Mouse (Mus musculus): Measurements from ENCODE around the gene Iqck. TPM values are rescaled to one million over a fixed set of nuclear protein-coding genes. Genes with fewer than 3 reads are reported as not detected.
A peak's percentile ranks its signal among the peaks of the same experiment; 100 is the strongest.

Iqck gene
- total RNA-seq, 2 experiments from 2014 or later = 0.20 to 0.45 TPM

DNA sequence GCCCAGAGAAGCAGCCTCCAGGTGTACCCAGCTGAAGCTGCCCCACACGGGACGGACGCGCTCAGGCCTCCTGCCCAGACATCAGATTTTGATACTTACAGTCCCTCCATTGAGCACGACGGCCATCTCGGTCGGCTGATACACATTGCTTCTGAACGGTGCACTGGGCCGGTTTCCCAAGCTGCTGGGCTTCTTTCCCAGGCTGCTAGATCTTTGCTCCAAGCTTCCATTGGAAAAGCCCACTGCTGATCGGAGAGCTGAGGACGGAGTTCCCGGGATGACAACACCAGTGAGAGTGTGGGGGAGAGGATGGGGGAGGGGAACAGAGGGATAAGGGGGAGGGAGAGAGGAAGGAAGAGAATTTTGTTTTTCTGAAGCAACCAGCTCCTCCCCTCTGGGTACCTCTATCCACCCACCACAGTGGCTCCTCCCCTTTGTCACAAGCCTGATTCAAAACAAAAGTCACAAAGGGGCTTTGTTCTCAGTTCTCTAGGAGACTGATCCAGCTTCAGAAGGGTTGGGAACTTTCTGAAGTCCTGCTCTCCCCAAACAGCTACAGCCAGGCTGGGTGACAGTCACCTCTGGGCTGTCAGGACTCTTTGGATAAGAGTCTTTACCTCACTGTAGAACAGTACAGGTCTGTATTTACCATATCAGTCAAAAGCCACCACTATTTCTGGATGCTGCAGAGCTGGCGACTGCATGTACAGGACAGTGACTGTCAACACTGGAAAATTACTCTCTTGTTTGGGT, 121.0 kb downstream of the Iqck start:
- intact Hi-C loops (cut with DNase I; ENCODE audit: low total_unique reads) = no loop called here
- peak; percentile 73 for DNase-seq

DNA sequence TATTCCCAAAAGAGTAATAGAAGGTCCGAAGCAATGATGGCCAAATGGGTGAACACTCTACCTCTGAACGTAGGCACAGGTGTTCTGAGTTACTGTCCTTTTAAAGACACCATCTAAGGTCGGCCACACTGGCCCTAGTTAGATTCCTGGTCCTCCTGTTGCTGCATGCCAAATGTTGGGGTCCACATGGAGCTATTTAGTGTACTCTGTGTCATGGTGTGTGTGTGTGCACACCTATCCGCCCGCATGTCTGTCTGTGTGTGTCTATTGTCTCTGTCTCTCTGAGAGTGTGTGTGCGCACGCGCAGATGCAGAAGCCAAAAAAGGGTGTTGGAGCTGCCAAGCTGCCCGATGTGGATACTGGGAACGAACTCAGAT, 121.6 kb downstream of the Iqck start:
- intact Hi-C loops (cut with DNase I; ENCODE audit: low total_unique reads) = no loop called here
- no peak for DNase-seq

DNA sequence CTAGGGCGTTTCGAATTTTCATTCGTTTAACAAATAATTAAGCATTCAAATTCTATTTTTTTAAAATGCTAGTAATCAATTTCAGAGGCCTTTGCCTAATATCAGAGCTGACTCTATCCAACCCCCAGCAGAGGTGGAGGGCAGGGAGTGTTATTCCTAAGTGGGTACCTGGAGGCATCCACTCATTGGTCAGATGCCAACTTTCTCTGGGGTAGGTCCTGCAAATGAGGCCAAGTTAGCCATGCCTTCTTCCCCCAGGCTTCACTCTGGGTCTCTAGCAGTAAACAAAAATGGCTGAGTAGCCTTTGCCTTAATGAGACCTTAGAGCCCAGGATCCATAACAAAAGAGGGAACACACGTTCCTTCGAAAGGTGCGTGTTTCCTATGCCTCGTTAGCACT, 123.6 kb downstream of the Iqck start:
- DNase-seq = no peak
- intact Hi-C loops (cut with DNase I; ENCODE audit: low total_unique reads) = no loop called here

DNA sequence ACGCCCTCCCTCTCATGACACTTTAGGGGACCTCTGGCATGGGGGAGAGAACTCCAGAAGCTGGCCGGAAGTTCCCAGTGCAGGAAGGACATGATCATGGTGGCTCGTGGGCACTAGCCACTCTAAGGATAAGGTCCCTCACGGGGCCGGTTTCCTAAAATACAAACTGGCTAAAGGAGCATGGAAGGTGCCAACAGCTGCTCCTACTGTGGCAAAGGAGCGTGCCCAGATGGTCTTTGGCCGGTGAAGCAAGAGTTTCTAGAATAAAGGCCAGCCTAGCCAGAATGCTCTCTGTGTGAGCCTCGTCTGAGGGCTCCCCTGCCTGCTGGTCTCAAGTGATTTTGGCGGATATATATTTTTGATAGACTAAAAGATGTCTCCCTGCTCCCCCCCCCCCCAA, 124.2 kb downstream of the Iqck start:
- intact Hi-C loops (cut with DNase I; ENCODE audit: low total_unique reads) = no loop called here
- DNase-seq = peak; percentile 46

DNA sequence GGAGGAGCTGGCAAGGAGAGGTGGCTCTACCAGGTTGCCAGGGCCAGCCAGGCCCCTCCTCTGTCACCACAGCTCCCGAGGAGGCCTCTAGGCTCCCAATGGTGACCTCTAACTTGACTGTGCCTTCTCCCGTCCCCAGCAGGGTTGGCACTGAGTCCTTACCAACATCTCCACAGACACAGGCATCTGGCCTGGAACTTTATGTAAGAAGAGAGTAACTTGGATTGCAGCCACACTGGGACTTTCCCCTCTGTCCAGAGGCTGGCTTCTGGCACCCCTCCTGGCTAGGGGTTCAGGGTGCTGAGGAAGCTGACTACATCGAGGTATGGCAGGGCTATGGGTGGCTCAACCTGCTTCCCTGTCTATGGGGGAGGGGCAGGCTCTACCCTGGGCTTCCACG, 125.8 kb downstream of the Iqck start:
- intact Hi-C loops (cut with DNase I; ENCODE audit: low total_unique reads) = no loop called here

DNA sequence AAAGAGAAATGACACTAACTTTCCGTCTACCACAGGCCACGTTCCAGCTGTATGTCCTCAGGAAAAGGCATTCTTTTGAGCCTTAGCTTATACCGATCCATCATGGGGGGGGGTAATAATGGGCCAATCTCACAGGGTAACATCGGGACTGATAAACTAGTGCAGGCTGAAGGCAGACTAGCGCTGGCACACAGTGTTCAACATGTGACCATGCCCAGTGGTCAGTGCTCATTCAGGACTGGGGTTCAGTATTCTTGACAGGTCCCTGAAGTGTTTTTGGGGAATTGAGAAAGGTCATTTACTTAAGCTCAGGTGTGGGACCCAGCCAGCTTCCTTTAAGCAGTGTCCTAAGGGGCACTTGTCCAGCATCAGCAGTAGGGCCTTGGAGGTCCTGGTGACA, 126.3 kb downstream of the Iqck start:
- intact Hi-C loops (cut with DNase I; ENCODE audit: low total_unique reads) = no loop called here

More for the DNA sequence above, 125.8 kb downstream of the Iqck start:
- DNase-seq = peak; percentile 46

DNA sequence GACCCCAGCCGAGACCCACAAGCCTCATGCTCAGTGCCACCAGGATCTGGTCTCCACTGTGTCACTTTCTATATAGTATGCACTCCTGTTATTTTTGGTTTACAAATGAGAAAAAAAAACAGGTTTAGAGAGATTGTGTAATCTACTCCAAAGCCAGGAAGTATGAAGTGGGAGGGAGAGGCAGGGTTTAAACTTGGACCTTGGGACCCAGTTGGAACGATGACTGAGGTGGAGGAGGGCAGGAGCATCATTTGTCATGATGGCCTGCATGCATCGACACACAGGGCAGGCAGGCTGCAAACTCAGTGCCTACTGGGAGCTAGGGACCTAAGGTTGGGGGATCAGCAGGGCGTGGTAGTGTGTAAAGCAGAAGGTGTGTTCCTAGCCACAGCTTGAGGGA, 127.0 kb downstream of the Iqck start:
- intact Hi-C loops (cut with DNase I; ENCODE audit: low total_unique reads) = no loop called here
- DNase-seq = no peak

More for the DNA sequence above, 126.3 kb downstream of the Iqck start:
- DNase-seq = no peak

DNA sequence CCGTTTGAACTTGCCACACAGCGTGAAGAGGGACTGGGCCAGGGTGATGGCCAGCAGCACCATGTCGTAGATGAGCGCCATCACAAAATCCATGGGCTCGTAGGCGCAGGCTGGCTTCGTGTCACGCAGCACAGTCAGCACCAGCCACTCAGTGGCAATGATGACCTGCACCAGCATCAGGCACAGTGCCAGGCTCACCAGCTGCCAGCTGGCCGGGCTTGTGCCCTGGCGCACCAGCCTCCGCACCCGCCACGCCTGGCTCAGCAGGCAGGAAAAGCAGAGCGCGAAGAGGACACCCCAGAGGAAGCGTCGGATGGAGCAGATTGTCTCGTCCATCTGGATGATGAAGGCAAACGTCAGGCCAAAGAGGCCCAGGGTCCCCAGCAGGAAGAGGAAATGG, 128.4 kb downstream of the Iqck start:
- intact Hi-C loops (cut with DNase I; ENCODE audit: low total_unique reads) = no loop called here
- DNase-seq = peak; percentile 83

DNA sequence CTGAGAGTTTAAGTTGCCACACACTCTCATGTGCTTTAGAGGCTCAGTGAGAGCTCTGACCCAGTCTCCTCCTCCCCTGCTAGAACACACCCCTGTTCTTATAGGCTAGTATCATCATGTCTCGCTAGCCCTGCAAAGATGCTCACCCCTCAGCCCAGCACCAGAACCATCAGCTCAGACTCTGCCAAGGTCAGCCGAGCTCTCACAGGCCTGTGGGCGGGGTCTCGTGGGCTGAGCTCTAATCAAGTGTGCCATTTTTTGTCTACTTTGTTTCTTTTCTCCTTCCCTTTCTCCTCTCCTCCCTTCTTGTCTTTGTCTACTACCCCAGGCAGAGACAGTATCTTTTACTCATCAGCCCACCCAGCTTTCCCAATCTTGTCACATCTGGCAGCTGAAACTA, 130.2 kb downstream of the Iqck start:
- intact Hi-C loops (cut with DNase I; ENCODE audit: low total_unique reads) = no loop called here
- DNase-seq = no peak

DNA sequence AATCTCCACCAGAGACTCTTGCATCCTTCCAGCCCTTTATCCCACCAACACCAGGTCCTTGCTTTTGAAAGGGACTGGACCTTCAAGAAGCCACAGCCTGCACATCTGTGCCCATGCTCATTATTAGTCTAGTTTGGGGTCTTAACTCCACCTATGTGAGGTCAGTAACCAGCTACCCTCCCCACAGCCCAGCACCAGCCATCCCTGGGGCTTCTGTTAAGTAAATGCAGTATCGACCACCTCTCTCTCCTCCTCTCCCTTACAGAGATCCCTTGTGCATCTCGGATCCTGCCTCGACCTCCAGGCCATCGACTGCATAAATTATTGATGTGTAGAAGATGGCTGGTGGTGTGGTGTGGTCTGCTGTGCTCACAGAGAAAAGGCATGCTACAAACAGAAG, 130.8 kb downstream of the Iqck start:
- intact Hi-C loops (cut with DNase I; ENCODE audit: low total_unique reads) = no loop called here
- no peak for DNase-seq

DNA sequence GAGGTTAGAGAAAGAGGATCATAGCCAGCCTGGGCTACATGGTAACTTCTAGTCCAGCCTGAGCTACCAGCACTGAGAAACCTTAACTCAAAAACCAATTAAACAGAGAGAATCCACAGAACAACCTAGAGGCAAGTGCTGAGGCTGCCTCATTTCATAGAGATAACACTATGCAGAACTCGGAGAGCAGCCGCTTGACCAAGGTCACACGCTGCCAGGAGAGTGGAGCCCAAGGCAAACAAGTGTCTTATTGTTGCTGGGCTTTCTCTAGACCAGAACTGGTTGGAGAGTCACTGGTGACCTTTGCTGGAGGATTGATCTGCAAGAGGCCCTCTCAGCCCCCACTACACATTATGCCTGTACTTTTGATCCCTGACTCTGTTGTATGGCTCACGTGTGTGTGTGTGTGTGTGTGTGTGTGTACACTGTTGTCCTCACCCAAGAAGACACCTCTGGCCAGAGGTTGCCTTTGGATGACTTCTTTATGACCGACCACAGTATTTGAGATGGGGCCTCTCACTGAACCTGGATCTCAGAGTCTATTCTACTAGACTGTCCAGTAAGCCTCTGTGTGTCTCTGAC, 133.8 kb downstream of the Iqck start:
- intact Hi-C loops (cut with DNase I; ENCODE audit: low total_unique reads) = no loop called here
- no peak for DNase-seq

DNA sequence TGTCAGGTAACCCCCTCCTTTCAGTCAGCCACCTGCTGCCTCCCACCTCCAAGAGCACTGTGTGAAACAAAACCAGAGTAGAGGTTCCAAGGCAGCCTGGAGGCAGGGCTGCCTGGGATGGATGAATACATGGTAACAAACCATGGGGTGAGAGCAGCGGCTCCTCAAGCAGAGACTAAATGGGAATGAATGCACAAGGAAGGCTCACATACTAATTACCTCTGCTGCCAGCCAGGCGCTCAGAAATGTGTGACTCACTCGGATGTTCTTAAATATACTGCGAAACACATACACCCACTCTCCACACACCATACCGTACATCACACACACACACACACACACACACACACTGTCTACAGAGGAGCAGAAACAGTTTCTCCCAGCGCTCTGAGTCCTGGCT, 134.7 kb downstream of the Iqck start:
- intact Hi-C loops (cut with DNase I; ENCODE audit: low total_unique reads) = loop anchor here (5.0 to 10.0 kb wide), 2 partner anchors 73 to 135 kb away; partner anchors contain the start of genes Iqck and Knop1

DNA sequence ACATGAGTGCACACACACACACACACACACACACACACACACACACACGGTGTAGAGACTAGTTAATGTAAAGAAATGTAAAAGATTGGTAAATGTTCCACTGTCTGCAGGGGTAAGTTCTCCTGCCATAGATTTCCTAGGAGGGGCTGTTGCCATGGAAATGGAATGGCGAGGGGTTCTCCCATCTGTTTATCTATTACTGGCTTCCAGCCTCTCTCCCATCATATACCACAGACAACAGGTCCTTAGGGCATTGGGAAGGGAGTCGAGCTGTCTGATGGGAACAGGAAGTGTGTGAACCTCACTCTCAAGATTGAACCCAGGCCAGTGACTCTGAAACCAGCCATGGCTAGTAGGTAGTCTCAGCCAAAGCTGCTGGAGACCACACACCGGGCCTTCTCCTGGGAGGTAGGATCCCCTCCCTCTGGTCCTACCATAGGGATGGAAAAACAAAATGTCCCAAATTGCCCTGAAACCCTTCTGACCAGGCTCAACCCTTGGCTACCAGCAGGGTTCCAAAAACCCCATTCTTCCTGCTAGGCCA, 135.9 kb downstream of the Iqck start:
- intact Hi-C loops (cut with DNase I; ENCODE audit: low total_unique reads) = loop anchor here (5.0 to 10.0 kb wide), 2 partner anchors 74 to 137 kb away; partner anchors contain the start of genes Iqck and Knop1
- no peak for DNase-seq

More for the DNA sequence above, 134.7 kb downstream of the Iqck start:
- no peak for DNase-seq

DNA sequence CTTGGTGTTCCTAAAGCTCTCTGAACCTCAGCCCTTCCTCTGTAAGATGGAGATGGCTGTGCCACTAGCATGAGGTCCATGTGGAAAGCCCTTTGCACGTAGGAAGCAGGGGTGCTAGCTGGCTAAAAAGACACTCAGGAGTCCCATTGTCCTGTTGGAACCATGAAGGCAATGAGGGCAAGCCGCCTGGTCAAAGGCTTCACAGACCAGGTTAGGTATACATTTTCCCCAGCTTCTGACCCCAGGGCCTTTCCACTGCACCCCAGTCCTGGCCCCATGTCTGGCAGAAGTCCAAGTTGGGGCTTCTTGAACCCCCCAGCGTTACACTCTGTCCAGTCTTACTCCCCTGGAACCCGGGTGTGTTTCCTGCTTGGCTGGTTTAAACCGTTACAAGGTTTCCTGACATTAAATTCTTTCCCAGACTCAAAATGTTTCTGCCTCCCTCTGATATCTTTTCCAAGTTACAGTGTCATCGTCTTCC, 136.6 kb downstream of the Iqck start:
- intact Hi-C loops (cut with DNase I; ENCODE audit: low total_unique reads) = loop anchor here (5.0 to 10.0 kb wide), 2 partner anchors 75 to 137 kb away; partner anchors contain the start of genes Iqck and Knop1
- DNase-seq = no peak

DNA sequence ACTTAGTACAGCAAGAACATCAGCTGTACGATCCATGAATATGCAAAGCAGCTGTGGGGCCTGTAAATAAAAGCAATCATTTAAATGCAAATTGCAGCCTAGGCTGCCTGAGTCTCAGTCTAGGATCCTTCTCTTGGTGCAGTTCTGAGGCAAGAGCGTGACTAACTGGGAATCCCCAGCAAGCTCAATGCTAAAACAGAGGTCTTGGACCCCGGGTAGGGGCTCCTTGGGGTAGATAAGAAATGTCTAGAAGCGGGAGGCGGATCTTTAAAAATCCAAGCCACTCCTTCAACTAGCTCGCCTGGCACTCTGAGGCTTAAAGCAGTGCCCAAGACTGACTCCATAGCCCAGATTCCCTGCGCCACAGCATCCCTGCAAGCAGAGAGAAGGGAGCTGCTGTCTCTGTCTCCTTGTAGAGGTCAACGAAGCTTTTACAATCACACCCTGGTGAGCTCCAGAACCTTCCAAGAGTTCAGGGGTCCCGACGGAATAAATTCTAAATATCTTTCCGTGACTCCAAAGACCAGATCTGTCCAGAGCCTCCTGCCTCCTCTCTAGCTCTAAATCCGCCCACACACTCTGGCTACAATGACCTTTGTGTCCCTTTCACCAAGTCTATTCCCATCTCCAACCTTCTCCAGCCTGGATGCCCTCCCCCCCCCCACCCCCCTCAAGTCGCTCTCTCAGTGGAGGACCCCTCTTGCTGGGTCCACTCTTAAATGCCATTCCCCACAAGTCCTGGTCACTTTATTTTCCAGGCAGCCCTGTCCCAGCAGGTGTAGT, 137.3 kb downstream of the Iqck start:
- no peak for DNase-seq
- intact Hi-C loops (cut with DNase I; ENCODE audit: low total_unique reads) = loop anchor here (5.0 to 10.0 kb wide), 2 partner anchors 76 to 138 kb away; partner anchors contain the start of genes Iqck and Knop1

DNA sequence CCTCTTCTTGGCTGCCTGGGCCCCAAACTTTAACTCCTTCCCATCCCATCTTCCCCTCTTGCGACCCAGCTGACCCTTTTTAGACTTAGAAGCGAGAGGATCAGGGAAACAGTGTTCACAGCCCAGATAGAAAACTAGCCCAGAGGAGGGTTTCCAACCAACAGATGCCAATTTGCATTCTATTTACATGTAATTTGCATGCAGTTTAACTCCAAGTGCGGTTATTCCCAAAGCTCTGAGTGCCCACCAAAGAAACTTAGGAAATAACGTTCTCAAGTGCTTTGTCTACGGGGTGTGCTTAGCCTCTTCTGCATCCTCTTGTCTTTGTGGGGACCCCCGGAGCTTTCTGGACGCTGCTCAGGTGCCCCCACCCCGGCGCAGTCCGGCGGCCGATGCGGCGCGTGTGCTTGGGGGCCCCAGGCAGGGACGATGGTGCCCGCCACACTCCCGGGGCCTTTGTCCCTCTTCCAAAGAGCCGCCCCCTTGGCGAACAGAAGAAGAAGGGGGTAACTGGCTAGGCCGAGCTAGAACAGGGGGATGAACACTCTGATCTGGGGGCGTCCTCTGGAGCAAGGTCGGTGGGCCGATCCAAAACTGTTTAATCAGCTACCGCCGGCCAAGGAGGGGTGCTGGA, 138.2 kb downstream of the Iqck start:
- no peak for DNase-seq
- intact Hi-C loops (cut with DNase I; ENCODE audit: low total_unique reads) = loop anchor here (5.0 to 10.0 kb wide), 2 partner anchors 76 to 139 kb away; partner anchors contain the start of genes Iqck and Knop1

DNA sequence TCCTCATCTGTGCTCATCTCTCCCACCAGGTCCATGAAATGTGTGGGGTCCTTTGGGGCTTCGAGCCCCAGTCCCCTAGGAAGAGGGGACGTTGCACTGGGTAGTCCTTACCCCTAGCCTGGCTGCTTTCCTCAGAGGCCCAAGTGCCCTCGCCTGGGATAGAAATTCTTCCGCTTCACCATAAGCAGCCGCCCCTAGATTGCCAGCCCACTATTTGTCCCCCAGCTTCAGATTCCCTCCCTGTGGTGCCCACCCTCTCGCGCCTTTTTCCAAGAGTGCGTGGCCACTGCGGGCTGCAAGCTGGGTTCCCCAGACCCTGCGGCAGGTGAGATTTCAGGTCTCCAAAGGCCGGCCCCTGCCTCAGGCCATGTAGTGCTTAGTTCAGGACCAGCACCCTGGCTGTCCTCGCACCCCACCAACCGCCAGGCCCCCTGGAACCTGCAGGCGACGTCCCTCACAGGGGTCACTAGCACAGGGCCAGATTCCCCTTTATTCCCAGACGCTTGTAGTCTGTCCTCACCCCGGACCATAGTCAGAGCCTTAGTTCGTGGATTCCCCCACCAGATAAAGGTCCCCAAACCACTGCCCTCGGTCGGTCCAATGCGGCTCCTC, 138.8 kb downstream of the Iqck start:
- intact Hi-C loops (cut with DNase I; ENCODE audit: low total_unique reads) = loop anchor here (5.0 to 10.0 kb wide), 2 partner anchors 77 to 140 kb away; partner anchors contain the start of genes Iqck and Knop1
- peak; percentile 21 for DNase-seq

DNA sequence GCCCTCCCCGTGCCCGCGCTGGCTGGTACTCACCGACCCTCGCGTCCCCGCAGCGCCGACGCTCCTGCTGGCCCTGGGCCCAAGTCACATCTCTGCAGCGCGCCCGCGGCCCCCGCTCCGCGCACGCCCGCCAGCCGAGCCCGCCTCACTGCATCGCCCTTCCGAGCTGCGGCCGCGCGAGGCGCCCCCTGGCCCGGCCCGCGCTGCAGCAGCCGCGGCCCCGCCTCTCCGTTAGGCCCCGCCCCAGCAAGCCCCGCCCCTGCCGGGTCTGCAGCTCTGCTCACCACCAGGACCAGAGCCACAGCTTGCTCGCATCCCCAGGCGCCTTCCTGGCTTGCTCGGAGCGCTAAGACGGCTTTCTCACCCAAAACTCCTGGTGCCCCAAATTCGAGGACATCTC, 139.5 kb downstream of the Iqck start, which contains the start of gene Gprc5b:
Gene Gprc5b (minus strand): TSS at position 205 of the 400 bp plus-strand sequence.
- intact Hi-C loops (cut with DNase I; ENCODE audit: low total_unique reads) = loop anchor here (10.0 kb wide), 1 partner anchor 140 kb away; the partner anchor contains the start of genes Iqck and Knop1
- peak; percentile 94 for DNase-seq
